Mouse (Mus musculus) hematopoietic stem cell, adult 5-6 weeks (primary cell): Measurements from ENCODE around the gene Ubald2. TPM values are rescaled to one million over a fixed set of nuclear protein-coding genes. Genes with fewer than 3 reads are reported as not detected.

Experiments
- ATAC-seq, 2 experiments: fragments of 125-278 bp in 1 of 2; replicated peaks in 1 of 2; 2 replicates each; pipeline ENCODE4 v1.8.0; 2016 to 2017; ENCODE audit warnings: inconsistent platforms in 2 of 2, mild to moderate bottlenecking in 2 of 2, moderate number of reproducible peaks in 2 of 2, low read depth in 1 of 2, moderate TSS enrichment in 1 of 2; ENCODE audit not compliant: low FRiP score in 2 of 2, poor library complexity in 2 of 2, severe bottlenecking in 2 of 2, insufficient read depth in 1 of 2, low TSS enrichment in 1 of 2
- total RNA-seq: library from RNA; stranded (forward); fragments of 172-1452, 232-1000 nt; gene quantifications from 2 replicates; pipeline ENCODE4 v1.2.3, GENCODE M21; 2017

Gene Ubald2
- total RNA-seq, 1 experiment from 2014 or later, result 51.5 TPM

GRCm38 (mm10) chr11:116476041-116476440 lies 42.1 kb downstream of the Ubald2 start:
- no peak for ATAC-seq

- no peak for ATAC-seq
These were observed 42.8 kb downstream of the Ubald2 start for GRCm38 (mm10) chr11:116476696-116477095.

- ATAC-seq, result no peak
These were observed 43.4 kb downstream of the Ubald2 start for GRCm38 (mm10) chr11:116477160-116477759.

- ATAC-seq, result no peak
These were observed 45.1 kb downstream of the Ubald2 start for GRCm38 (mm10) chr11:116478978-116479377.

GRCm38 (mm10) chr11:116479832-116480231 lies 45.9 kb downstream of the Ubald2 start:
- no peak for ATAC-seq

DNA sequence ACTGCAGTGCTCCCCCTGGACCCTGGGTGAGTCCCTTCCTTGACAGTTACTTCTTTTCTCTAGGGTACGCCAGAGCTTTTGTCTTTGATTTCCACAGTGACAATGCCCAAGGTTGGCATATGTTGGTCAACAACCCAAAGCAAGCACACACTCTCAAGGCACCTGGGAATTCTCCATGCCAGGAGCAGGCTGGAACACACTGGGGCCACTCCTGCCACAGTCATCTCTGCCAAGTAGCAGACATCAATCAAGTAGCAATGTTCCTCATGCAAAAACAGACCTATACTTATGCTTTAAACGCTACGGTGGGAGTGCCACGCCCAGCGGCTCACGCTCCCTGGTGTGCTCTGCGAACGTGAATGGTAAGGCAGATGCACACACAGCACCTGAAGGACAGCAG lies 47.1 kb downstream of the Ubald2 start:
- no peak for ATAC-seq

- no peak for ATAC-seq
These were observed 47.9 kb downstream of the Ubald2 start for GRCm38 (mm10) chr11:116481776-116482175.

- ATAC-seq, result no peak
These were observed 50.4 kb downstream of the Ubald2 start for GRCm38 (mm10) chr11:116484261-116484660.

- no peak for ATAC-seq
These were observed 54.3 kb downstream of the Ubald2 start for GRCm38 (mm10) chr11:116488207-116488606.

Other genes with a start within 250 kb of the Ubald2 start
- 12.3 and 22.2 TPM in 2 replicates for gene Ten1, start 235.2 kb upstream of the Ubald2 start, total RNA-seq
- gene Acox1, start 235.0 kb upstream of the Ubald2 start, total RNA-seq, result 43.2 and 45.2 TPM in 2 replicates
- gene Evpl, start 196.0 kb upstream of the Ubald2 start, total RNA-seq, result 2.4 and 2.9 TPM in 2 replicates
- 36.5 and 43.6 TPM in 2 replicates for gene Srp68, start 159.9 kb upstream of the Ubald2 start, total RNA-seq
- gene Galr2, start 153.2 kb upstream of the Ubald2 start, total RNA-seq, result 0.31 TPM in 1 of 2 replicates, not detected in the other
- 20.4 and 25.8 TPM in 2 replicates for gene Exoc7, start 126.9 kb upstream of the Ubald2 start, total RNA-seq
- 0.38 TPM in 1 of 2 replicates, not detected in the other for gene Foxj1, start 98.7 kb upstream of the Ubald2 start, total RNA-seq
- gene Rnf157, start 21.1 kb upstream of the Ubald2 start, total RNA-seq, result 9.2 and 19.4 TPM in 2 replicates
- gene Qrich2, start 32.1 kb downstream of the Ubald2 start, total RNA-seq, result not detected in 2 replicates
- 29.8 and 51.3 TPM in 2 replicates for gene Prpsap1, start 60.1 kb downstream of the Ubald2 start, total RNA-seq
- gene Sphk1, start 96.8 kb downstream of the Ubald2 start, total RNA-seq, result 3.3 and 19.6 TPM in 2 replicates
- gene Ube2o, start 147.4 kb downstream of the Ubald2 start, total RNA-seq, result 8.4 and 8.9 TPM in 2 replicates
- not detected in 2 replicates for gene Aanat, start 152.3 kb downstream of the Ubald2 start, total RNA-seq
- gene Rhbdf2, start 192.9 kb downstream of the Ubald2 start, total RNA-seq, result 3.5 and 5.6 TPM in 2 replicates
- gene Prcd, start 219.4 kb downstream of the Ubald2 start, total RNA-seq, result 1.6 TPM in 1 of 2 replicates, not detected in the other
- gene Cygb, start 220.2 kb downstream of the Ubald2 start, total RNA-seq, result not detected in 2 replicates